Mouse (Mus musculus) forebrain, embryonic 12.5 days (tissue): ENCODE results near the gene Bbip1. TPM values are rescaled to one million over a fixed set of nuclear protein-coding genes. Genes with fewer than 3 reads are reported as not detected.
"Not testable (repeated sequence)": the region's sequence is repeated elsewhere in the genome, so short reads cannot be mapped to it uniquely, and the experiment has no call there.

Experiments
- ATAC-seq: fragments of 200-750 bp; cut with Nextera tagmentation; 2 replicates; pipeline ENCODE4 v1.8.0; 2017; ENCODE audit warnings: moderate TSS enrichment; ENCODE audit not compliant: low FRiP score
- H3K27ac ChIP-seq: fragments of 300-500 bp; sonication (generic); 2 replicates; pipeline ENCODE4 v1.5.1; 2016; ENCODE audit warnings: mild to moderate bottlenecking
- H3K27me3 ChIP-seq: fragments of 300-500 bp; sonication (generic); 2 replicates; pipeline ENCODE4 v1.6.1; 2016; ENCODE audit warnings: mild to moderate bottlenecking
- H3K36me3 ChIP-seq: fragments of 300-500 bp; sonication (generic); replicated peaks from 2 replicates; pipeline ENCODE4 v1.6.1; 2016; ENCODE audit warnings: mild to moderate bottlenecking
- H3K4me1 ChIP-seq: fragments of 300-500 bp; sonication (generic); 2 replicates; pipeline ENCODE4 v1.6.1; 2016
- H3K4me2 ChIP-seq: fragments of 300-500 bp; sonication (generic); 2 replicates; pipeline ENCODE4 v1.6.1; 2016; ENCODE audit warnings: mild to moderate bottlenecking, moderate library complexity
- H3K4me3 ChIP-seq: fragments of 300-500 bp; sonication (generic); replicated peaks from 2 replicates; pipeline ENCODE4 v1.5.1; 2016; ENCODE audit warnings: mild to moderate bottlenecking
- H3K9ac ChIP-seq: fragments of 300-500 bp; sonication (generic); 2 replicates; pipeline ENCODE4 v1.6.1; 2016; ENCODE audit warnings: mild to moderate bottlenecking
- H3K9me3 ChIP-seq: fragments of 300-500 bp; sonication (generic); 2 replicates; pipeline ENCODE4 v1.6.1; 2016
- WGBS: fragments of 180-500 bp; shearing (Covaris S2); methylation state at CpG from one replicate; pipeline ENCODE4 v1.1.7; 2016; 5-methylcytosine and 5-hydroxymethylcytosine counted together
- polyA plus RNA-seq: library from polyadenylated mRNA; unstranded; fragments of >200 nt; fragmentation: Nextera tagmentation; extraction: Ambion mirVana; gene quantifications from 2 replicates; pipeline ENCODE4 v1.2.1, GENCODE M21; 2016

Gene Bbip1
- 138 and 139 TPM in 2 replicates for polyA plus RNA-seq

DNA sequence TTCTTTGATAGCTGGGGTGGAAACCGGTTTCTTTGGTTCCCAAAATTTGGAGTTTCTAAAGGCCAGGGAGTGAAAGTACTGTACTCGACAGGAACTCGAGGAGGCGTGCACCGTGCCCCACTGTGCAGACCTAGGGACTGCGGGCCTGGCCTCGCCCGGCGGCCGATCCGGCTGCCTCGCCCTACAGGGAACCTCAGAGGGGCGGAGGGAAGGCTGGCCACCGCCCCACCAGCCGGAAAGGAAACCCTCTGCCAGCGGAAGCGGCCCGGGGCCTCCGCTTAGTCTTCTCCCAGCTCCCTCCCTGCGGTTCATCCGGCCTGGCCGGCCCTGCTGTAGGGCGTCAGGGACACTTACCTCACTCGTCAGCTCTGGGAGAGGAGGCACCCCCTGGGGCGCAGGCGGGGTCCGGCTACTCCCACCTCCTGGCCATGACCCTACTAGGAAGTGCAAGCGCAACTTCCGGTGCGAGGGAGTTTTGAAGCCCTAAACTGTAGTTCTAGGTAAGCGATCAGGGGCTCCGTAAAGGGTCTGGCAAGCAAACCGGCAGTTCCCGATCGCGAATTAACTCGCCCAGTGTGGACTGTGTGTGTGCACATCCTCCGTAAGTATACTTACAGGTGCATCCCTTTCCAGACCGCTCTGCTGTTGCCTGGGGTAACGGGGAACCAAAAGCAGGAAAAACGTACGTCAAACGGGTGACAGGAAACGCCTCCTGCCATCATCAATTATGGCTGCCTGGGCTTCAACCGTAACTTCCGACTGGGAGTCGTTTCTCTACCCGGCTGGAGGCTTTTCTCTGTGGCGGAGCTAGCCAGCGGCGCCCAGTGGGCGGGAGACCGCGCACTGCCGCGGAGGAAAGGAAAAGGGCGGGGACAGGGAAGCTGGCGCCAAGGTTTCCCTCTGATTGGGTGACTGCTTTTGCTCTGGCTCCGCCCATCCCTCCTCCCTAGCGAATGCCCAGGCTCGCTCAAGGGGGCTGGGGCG lies at the start of gene Bbip1, which contains the start of gene Shoc2:
Gene Bbip1, minus strand, starts transcription at position 826 of the 984 bp plus-strand sequence.
Gene Shoc2, plus strand, starts transcription at position 505 of the 984 bp plus-strand sequence.
- Histone ChIP-seq H3K4me1 (peaks cover 21% of the 10 kb centered on the region), H3K9ac (peak within 1 kb of the TSS; percentile 97), H3K27ac (peak within 1 kb of the TSS; percentile 99), H3K27me3 (no peaks in the 10 kb centered on the region), H3K4me3 (peak within 1 kb of the TSS; percentile 95), H3K4me2 (peak within 1 kb of the TSS; percentile 62), H3K36me3 (peaks cover 5% of the 10 kb centered on the region), H3K9me3 (no peaks in the 10 kb centered on the region)
- ATAC-seq, result peak; percentile 96
- WGBS, result under 1% methylated on average over 62 of the region's 62 CpGs

DNA sequence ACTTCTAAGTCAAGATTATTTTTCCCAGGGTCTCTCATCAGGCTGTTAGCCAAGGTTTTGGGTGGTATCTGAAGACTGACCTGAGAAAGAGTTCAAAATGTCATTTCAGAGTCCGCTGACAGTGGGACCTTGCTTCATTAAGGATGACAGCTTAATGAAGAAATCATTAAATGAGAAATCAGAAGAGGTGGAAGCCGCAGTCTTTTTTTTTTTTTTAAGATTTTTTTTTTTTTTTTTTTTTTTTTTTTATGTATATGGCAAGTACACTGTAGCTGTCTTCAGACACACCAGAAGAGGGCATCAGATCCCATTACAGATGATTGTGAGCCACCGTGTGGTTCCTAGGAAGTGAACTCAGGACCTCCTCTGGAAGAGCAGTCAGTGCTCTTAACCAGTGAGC lies 49.4 kb upstream of the Bbip1 start:
- peaks cover 6% of the 10 kb centered on the region for H3K36me3 ChIP-seq
- H3K4me2 ChIP-seq, result no peak overlapping the region
- H3K9me3 ChIP-seq, result no peaks in the 10 kb centered on the region
- WGBS, result 79% methylated on average over 3 of the region's 3 CpGs
- no peak overlapping the region for H3K9ac ChIP-seq
- H3K4me1 ChIP-seq, result peaks cover 4% of the 10 kb centered on the region; the same call in 1 of the 2 replicates
- no peak for ATAC-seq
- H3K27me3 ChIP-seq, result no peaks in the 10 kb centered on the region
- no peak overlapping the region for H3K4me3 ChIP-seq
- H3K27ac ChIP-seq, result no peak overlapping the region

DNA sequence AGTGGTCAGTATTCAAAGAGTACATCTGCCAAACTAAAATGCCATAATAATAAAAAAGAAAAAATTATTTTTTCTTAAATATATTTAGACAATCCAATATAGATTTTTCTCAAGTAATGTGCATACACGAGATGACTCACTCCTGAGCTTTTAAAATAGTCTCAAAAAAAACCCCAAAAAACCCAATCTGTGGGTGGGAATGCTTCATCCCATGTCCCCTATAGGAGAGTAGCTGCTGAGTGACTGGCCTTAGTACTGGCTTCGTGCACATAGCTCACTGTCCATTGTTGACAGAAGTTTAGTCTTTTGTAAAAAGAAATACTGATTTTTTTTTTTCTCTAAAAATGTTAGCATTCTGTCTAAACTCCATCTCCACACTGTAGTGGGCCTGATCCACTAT lies 46.1 kb upstream of the Bbip1 start:
- Histone ChIP-seq H3K36me3 (peaks cover 14% of the 10 kb centered on the region), H3K27ac (no peak overlapping the region), H3K9ac (no peak overlapping the region), H3K4me1 (peaks cover 4% of the 10 kb centered on the region; the same call in 1 of the 2 replicates), H3K9me3 (no peaks in the 10 kb centered on the region), H3K4me3 (no peak overlapping the region), H3K27me3 (no peaks in the 10 kb centered on the region), H3K4me2 (no peak overlapping the region)
- WGBS, result 85% methylated on average over 2 of the region's 2 CpGs
- ATAC-seq, result no peak

DNA sequence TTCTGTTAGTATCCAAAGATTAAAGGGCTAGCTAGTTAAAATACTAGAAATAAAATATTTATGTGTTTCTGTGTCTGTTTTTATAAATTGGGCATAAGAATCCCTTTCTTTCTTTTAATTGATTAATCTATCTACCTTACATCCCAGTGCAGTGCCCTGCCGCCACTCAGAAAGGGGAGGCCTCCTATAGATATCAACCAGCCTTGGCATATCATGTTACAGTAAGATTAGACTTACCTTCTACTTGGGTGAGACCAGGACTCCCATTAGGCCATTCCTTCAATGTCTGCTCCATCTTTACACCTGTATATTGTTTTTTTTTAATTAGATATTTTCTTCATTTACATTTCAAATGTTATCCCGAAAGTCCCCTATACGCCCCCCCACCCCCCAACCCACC lies 40.2 kb upstream of the Bbip1 start:
- no peak overlapping the region for H3K27ac ChIP-seq
- 98% methylated on average over 3 of the region's 3 CpGs for WGBS
- no peak overlapping the region for H3K4me3 ChIP-seq

DNA sequence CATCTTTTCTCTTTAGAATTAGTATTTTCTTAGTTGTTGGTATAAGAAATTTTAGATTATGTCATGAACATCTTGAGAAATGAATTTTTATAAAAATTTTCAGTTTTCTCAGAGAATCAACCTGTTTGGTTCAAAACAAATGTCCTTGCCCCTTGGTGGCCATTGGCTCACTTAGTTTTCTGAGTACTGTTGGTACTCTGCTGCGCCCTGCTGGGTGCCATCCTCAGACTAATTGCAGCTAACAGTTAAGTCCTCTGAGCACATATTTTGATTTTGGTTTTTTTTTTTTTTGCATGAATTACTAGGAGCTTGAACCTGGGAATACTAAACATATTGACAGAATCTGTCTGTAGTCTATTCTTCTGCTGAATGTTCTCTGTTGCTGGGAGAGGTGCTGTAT lies 38.9 kb upstream of the Bbip1 start:
- no peak overlapping the region for H3K4me2 ChIP-seq
- no peaks in the 10 kb centered on the region for H3K27me3 ChIP-seq
- ATAC-seq, result no peak
- no peaks in the 10 kb centered on the region for H3K4me1 ChIP-seq
- H3K36me3 ChIP-seq, result peaks cover 6% of the 10 kb centered on the region
- H3K9ac ChIP-seq, result no peak overlapping the region
- H3K27ac ChIP-seq, result no peak overlapping the region
- WGBS, result 94% methylated on average over 1 of the region's 1 CpGs
- H3K4me3 ChIP-seq, result no peak overlapping the region
- no peaks in the 10 kb centered on the region for H3K9me3 ChIP-seq

More for the DNA sequence above, 40.2 kb upstream of the Bbip1 start:
- Histone ChIP-seq H3K4me1 (peaks cover under 1% of the 10 kb centered on the region; the same call in 1 of the 2 replicates), H3K9ac (no peak overlapping the region), H3K27me3 (no peaks in the 10 kb centered on the region), H3K36me3 (peaks cover 10% of the 10 kb centered on the region), H3K4me2 (no peak overlapping the region), H3K9me3 (no peaks in the 10 kb centered on the region)
- no peak for ATAC-seq

DNA sequence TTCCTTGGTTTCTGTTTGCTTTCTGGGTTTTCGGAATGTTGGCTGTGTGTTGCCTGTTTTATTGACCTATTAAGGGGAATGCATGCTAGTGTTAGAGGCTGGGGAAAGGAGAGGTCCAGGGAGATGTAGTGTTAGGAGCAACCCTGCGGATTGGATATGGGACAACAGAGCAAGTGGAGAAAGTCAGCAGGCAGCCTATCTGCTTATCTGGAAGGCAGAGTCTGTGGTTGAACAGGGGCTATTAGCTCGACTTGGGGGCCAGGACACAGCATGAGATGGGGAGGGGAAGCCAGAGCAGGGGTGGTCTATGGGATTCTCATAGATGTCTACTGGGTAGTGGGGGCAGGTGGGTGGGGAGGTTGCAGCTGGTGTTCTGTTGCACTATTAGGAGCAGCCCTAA lies 37.6 kb upstream of the Bbip1 start:
- WGBS, result 72% methylated on average over 3 of the region's 3 CpGs
- Histone ChIP-seq H3K4me3 (no peak overlapping the region), H3K9me3 (0 out of 2 replicates have a peak, but pooled peaks cover 3% of the 10 kb centered on the region), H3K36me3 (no peaks in the 10 kb centered on the region; the same call in 1 of the 2 replicates), H3K9ac (no peak overlapping the region), H3K4me1 (no peaks in the 10 kb centered on the region), H3K27me3 (no peaks in the 10 kb centered on the region), H3K27ac (no peak overlapping the region), H3K4me2 (no peak overlapping the region)
- no peak for ATAC-seq

DNA sequence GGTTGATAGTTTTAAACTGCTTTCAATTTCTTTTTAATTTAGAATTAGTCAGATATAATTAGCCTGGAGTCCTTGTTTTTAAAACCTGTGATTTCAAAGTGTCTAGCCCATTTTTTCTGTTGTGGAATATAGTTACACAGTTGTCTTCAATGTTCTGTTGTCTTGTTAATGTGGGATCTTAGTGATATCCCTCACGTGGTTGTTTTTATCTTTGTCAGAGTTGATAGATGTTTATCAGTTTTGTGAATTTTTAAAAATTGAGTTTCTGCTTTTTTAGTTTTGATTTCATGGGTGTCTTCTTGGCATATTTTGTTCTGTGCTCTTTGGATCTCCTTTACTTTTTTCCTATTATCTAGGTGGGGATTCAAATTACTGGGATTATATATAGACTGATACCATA lies 29.2 kb upstream of the Bbip1 start:
- WGBS, result 89% methylated on average over 1 of the region's 1 CpGs
- Histone ChIP-seq H3K9me3 (0 out of 2 replicates have a peak, but pooled peaks cover 7% of the 10 kb centered on the region), H3K4me2 (no peak overlapping the region), H3K4me1 (no peaks in the 10 kb centered on the region), H3K9ac (no peak overlapping the region), H3K4me3 (no peak overlapping the region), H3K27me3 (no peaks in the 10 kb centered on the region), H3K27ac (no peak overlapping the region), H3K36me3 (peaks cover 6% of the 10 kb centered on the region)
- ATAC-seq, result no peak

DNA sequence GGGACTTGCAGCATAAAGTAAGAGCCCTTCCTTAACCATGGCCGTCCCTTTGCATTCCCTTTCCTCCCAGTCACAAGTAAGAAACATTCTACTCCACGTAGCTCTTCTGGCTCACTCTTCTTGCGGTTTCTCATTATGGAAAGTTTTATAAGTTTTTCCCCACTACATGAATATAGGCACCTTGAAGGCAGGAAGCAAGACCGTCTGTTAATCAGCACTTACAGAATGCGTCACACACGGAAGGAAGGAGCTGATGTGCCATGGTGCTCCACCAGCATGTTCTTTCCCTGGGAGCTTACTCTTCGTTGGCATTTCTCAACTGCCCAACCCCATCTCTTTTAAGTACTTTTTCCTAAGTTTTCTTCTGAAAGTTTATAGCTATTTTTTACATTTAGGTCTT lies 27.5 kb upstream of the Bbip1 start:
- H3K9me3 ChIP-seq, result 0 out of 2 replicates have a peak, but pooled peaks cover 3% of the 10 kb centered on the region
- H3K9ac ChIP-seq, result no peak overlapping the region
- no peak for ATAC-seq
- H3K36me3 ChIP-seq, result peaks cover 5% of the 10 kb centered on the region
- 92% methylated on average over 7 of the region's 7 CpGs for WGBS
- H3K4me2 ChIP-seq, result no peak overlapping the region
- no peak overlapping the region for H3K4me3 ChIP-seq
- peak overlapping the region; percentile 31; the same call in 1 of the 2 replicates for H3K27ac ChIP-seq
- no peaks in the 10 kb centered on the region for H3K27me3 ChIP-seq
- no peaks in the 10 kb centered on the region for H3K4me1 ChIP-seq

DNA sequence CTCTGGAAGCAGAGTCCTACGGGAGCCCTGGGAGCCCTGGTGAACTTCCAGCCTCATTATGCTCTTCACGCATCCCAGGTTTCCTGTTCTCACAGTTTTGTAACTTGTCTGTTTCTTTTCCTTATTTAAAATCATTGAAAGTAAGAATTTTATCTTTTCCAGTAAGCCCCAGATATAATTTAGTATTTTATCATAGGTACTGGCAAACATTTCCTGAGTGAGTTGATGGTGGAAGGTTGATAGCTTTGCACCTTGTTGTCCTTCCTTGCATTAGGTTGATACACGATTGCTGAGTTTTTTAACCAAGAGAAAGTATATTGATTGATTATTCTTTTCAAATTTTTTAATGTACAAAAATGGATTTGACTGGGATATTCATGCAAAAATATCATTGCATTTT lies 24.8 kb upstream of the Bbip1 start:
- Histone ChIP-seq H3K36me3 (no peaks in the 10 kb centered on the region), H3K4me3 (no peak overlapping the region), H3K4me2 (no peak overlapping the region), H3K27ac (no peak overlapping the region), H3K27me3 (no peaks in the 10 kb centered on the region), H3K9ac (no peak overlapping the region), H3K4me1 (no peaks in the 10 kb centered on the region), H3K9me3 (no peaks in the 10 kb centered on the region)
- ATAC-seq, result no peak
- WGBS, result 94% methylated on average over 3 of the region's 3 CpGs

DNA sequence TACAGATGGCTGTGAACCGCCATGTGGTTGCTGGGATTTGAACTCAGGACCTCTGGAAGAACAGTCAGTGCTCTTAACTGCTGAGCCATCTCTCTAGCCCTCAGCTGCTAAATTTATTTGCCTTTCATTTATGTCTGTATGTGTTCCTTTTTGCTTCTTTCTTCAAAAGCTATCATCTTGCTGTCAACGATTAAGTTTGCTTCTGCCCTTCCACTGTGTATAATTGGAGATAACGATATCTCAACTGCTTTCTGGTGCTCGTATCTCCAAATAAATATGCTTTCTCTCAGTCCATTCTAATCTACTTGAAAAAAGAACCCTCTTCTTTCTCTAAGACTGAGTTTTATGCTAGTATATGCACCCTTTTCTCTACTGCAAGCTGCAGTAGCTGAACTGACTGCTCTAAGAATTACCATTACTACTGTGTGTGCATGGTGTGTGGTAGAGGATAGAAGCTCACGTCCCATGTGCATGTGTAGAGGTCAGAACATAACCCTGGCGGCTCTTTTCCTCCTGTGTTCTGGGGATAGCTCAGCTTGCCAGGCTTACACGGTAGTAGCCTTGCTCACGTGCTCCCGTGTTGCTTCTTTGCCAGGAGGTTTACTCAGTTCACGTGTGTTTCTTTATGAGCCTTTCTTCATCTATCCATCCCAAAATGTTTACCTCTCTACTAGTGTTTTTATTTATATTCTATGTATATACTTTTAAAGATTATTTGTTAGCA lies 20.6 kb upstream of the Bbip1 start:
- no peaks in the 10 kb centered on the region for H3K36me3 ChIP-seq
- 93% methylated on average over 10 of the region's 10 CpGs for WGBS
- no peak overlapping the region for H3K9ac ChIP-seq
- H3K27ac ChIP-seq, result no peak overlapping the region
- no peak overlapping the region for H3K4me2 ChIP-seq
- H3K27me3 ChIP-seq, result no peaks in the 10 kb centered on the region
- no peaks in the 10 kb centered on the region for H3K4me1 ChIP-seq
- ATAC-seq, result no peak
- H3K4me3 ChIP-seq, result no peak overlapping the region
- no peaks in the 10 kb centered on the region for H3K9me3 ChIP-seq

DNA sequence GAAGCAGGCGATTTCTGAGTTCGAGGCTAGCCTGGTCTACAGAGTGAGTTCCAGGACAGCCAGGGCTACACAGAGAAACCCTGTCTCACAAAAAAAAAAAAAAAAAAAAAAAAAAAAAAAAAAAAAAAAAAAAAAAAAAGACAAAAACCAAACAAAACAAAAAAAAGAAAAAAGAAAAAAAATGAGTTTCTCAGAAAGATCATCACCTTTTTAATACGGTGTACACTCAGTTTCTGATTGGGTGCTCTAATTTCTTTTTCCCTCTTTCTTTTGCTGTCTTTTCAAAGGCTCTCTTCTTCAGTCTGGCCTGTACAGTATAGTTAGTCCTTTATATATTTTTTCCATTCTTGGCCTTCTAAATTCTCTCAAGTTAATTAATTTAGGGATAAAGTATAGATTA lies 19.9 kb upstream of the Bbip1 start:
- not testable (repeated sequence) for ATAC-seq, H3K36me3 ChIP-seq, H3K27me3 ChIP-seq, H3K4me1 ChIP-seq, H3K4me2 ChIP-seq, H3K4me3 ChIP-seq, H3K27ac ChIP-seq, H3K9me3 ChIP-seq, H3K9ac ChIP-seq
- 93% methylated on average over 3 of the region's 3 CpGs for WGBS

DNA sequence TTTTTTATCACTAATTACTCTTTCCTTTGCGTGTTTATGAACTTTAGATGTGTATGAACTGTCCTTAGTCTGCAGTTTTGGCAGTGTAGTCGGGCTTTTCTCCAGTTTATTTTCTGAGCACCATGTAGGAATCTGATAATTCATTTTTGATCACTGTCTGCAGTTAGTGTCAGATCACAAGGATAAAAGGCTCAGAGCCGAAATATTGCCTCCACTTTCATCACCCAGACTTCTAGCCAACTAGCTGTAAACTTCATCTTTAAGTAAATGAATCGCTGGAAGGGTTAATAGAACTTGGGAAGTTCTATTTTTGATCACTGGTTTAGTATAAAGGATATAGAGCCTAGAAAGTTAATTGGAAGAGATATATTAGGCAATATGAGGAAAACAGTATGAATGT lies 18.1 kb upstream of the Bbip1 start:
- WGBS, result 93% methylated on average over 4 of the region's 4 CpGs
- H3K36me3 ChIP-seq, result no peaks in the 10 kb centered on the region
- H3K4me2 ChIP-seq, result no peak overlapping the region
- no peak overlapping the region for H3K27ac ChIP-seq
- no peaks in the 10 kb centered on the region for H3K4me1 ChIP-seq
- H3K27me3 ChIP-seq, result no peaks in the 10 kb centered on the region
- H3K9me3 ChIP-seq, result no peaks in the 10 kb centered on the region
- no peak overlapping the region for H3K4me3 ChIP-seq
- no peak for ATAC-seq
- no peak overlapping the region for H3K9ac ChIP-seq
